Mouse (Mus musculus): Measurements from ENCODE around the gene Traf3ip3. TPM values are rescaled to one million over a fixed set of nuclear protein-coding genes. Genes with fewer than 3 reads are reported as not detected.

Gene Traf3ip3
- total and polyA plus RNA-seq, 3 experiments = 5.2 to 9.7 TPM; not detected in 1

DNA sequence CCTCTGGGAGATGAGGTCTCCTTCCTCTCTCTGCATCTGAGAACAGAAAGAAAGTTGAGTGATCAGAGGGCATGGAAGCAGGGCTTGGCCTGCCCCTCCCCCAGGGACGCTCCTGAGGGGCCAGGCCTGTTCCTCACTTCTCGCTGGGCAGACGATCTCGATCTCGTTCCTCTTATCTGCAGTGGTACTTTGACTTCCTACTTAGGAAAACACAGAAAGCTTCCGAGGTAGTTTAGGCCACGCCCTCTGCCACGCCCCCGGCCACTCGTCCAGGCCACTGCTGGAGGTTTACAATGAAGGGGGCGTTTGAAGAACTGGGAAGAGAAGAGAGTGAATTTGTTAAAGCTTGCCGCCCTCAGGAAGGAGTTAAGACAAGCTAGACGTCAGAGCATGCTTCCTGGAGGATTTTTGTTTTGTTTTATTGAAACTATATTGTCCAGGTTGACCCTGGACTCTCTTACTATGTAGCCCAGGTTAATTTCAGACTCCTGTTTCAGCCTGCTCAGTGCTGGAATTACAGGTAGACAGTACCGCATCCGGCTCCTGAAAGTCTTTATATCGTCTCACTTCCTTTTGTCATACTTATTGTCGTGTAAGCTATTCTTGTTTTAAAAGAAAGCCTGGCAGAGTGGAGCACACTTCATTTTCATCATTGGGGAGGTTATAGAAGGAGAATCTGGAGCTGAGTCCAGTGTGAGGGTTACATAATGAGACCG, 41.0 kb downstream of the Traf3ip3 start (continued):
- TF ChIP-seq JUND (IDR thresholded peaks at IDR 0.05; ENCODE audit: low read depth, low read length) (no peak), RAD21 (IDR thresholded peaks at IDR 0.05; ENCODE audit: low read depth, low read length) (no peak), MYB (IDR thresholded peaks at IDR 0.05; ENCODE audit: low read depth, low read length) (no peak), CTCF (IDR thresholded peaks at IDR 0.05 in 2 of 3, conservative IDR thresholded peaks at IDR 0.05 in 1 of 3; ENCODE audit: control insufficient read depth in 1 of 3, insufficient read depth in 1 of 3, low read depth in 2 of 3, low read length in 3 of 3, poor library complexity in 1 of 3, severe bottlenecking in 1 of 3) (no peak), E2F4 (IDR thresholded peaks at IDR 0.05; ENCODE audit: borderline replicate concordance, low read depth, low read length) (no peak), POLR2AphosphoS5 (IDR thresholded peaks at IDR 0.05; ENCODE audit: borderline replicate concordance, low read depth, low read length) (no peak), USF2 (IDR thresholded peaks at IDR 0.05; ENCODE audit: borderline replicate concordance in 1 of 2, insufficient read depth in 1 of 2, low read depth in 1 of 2, low read length in 2 of 2) (no peak), CHD1 (IDR thresholded peaks at IDR 0.05; ENCODE audit: low read depth, low read length) (no peak), GATA1 (IDR thresholded peaks at IDR 0.05; ENCODE audit: low read depth, low read length) (peak; percentile 73; the same call in 1 of the 2 replicates), ZKSCAN1 (IDR thresholded peaks at IDR 0.05; ENCODE audit: low read depth, low read length) (no peak), ZC3H11A (IDR thresholded peaks at IDR 0.05; ENCODE audit: low read depth, low read length) (no peak), POLR2A (IDR thresholded peaks at IDR 0.05; ENCODE audit: control insufficient read depth in 1 of 2, insufficient read depth in 1 of 2, low read depth in 1 of 2, low read length in 2 of 2, poor library complexity in 1 of 2) (peak in 1 of 2 experiments; percentile 37; a peak in 1 of 4 replicates), ETS1 (IDR thresholded peaks at IDR 0.05; ENCODE audit: low read depth, low read length) (peak; percentile 64), MAX (IDR thresholded peaks at IDR 0.05; ENCODE audit: low read length) (no peak), HCFC1 (IDR thresholded peaks at IDR 0.05; ENCODE audit: low read depth, low read length) (peak; percentile 63; the same call in 1 of the 2 replicates), CHD2 (IDR thresholded peaks at IDR 0.05; ENCODE audit: low read length) (peak; percentile 65), ZMIZ1 (IDR thresholded peaks at IDR 0.05; ENCODE audit: low read depth, low read length) (no peak), ZNF384 (IDR thresholded peaks at IDR 0.05; ENCODE audit: low read depth, low read length) (no peak), TCF12 (IDR thresholded peaks at IDR 0.05; ENCODE audit: low read depth, low read length) (0 out of 2 replicates have a peak, but pooled peaks have one; percentile 32)

DNA sequence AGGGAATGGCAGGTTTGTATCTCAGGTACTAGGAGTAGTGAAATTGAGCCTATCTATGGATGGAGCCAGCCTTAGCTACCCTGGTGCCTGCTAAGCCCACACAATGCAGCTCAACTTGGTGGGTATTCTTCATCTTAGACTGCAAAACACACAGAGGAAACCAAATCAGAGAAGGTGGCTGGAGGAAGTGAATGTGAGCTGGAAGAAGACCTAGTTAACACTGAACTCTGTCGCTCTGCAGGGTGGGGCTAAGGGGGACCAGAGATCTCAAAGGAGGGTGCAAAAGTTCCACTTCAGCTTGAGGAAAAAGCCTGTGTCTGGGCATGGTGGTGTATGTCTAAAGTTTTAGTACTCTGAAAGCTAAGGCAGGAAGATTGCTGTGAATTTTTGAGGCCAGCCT, 41.9 kb downstream of the Traf3ip3 start:
- peaks cover 0 to 16% of the 10 kb centered on the region in 2 experiments; a peak in 2 of 4 replicates for H3K4me1 ChIP-seq (ENCODE audit: control insufficient read depth in 1 of 2, insufficient read depth in 2 of 2, low read length in 2 of 2)
- H3K79me2 ChIP-seq (ENCODE audit: control insufficient read depth, insufficient read depth, low read length, poor library complexity) = no peaks in the 10 kb centered on the region
- no peaks in the 10 kb centered on the region for H3K9me3 ChIP-seq (replicated peaks; ENCODE audit: insufficient read depth, low read length)
- peak overlapping the region; percentile 38 to 51 for H3K4me3 ChIP-seq (ENCODE audit: control insufficient read depth in 1 of 2, insufficient read depth in 1 of 2, low read depth in 2 of 2, low read length in 2 of 2)
- DNase-seq (ENCODE audit: low read depth, low spot score) = peak; percentile 25
- TF ChIP-seq CTCF (IDR thresholded peaks at IDR 0.05 in 2 of 3, conservative IDR thresholded peaks at IDR 0.05 in 1 of 3; ENCODE audit: control insufficient read depth in 1 of 3, insufficient read depth in 1 of 3, low read depth in 2 of 3, low read length in 3 of 3, poor library complexity in 1 of 3, severe bottlenecking in 1 of 3) = no peak
- TF ChIP-seq CHD1 (IDR thresholded peaks at IDR 0.05; ENCODE audit: low read depth, low read length) = no peak
- no peak for TF ChIP-seq RAD21 (IDR thresholded peaks at IDR 0.05; ENCODE audit: low read depth, low read length)
- TF ChIP-seq UBTF (IDR thresholded peaks at IDR 0.05; ENCODE audit: borderline replicate concordance, insufficient read depth, low read depth, low read length) = no peak
- no peak for TF ChIP-seq ZNF384 (IDR thresholded peaks at IDR 0.05; ENCODE audit: low read depth, low read length)
- no peak for TF ChIP-seq CHD2 (IDR thresholded peaks at IDR 0.05; ENCODE audit: low read length)
- no peak for TF ChIP-seq POLR2AphosphoS5 (IDR thresholded peaks at IDR 0.05; ENCODE audit: borderline replicate concordance, low read depth, low read length)
- no peak for TF ChIP-seq USF1 (IDR thresholded peaks at IDR 0.05; ENCODE audit: low read depth, low read length)
- TF ChIP-seq ELF1 (IDR thresholded peaks at IDR 0.05; ENCODE audit: low read depth, low read length) = no peak
- no peak for TF ChIP-seq NRF1 (IDR thresholded peaks at IDR 0.05; ENCODE audit: insufficient read depth, low read depth, low read length, poor library complexity, severe bottlenecking)
- no peak for TF ChIP-seq HCFC1 (IDR thresholded peaks at IDR 0.05; ENCODE audit: low read depth, low read length)
- no peak for TF ChIP-seq ETS1 (IDR thresholded peaks at IDR 0.05; ENCODE audit: low read depth, low read length)
- TF ChIP-seq MEF2A (IDR thresholded peaks at IDR 0.05; ENCODE audit: extremely low read depth, insufficient replicate concordance, low read depth, low read length, poor library complexity, severe bottlenecking) = no peak
- TF ChIP-seq TAL1 (IDR thresholded peaks at IDR 0.05; ENCODE audit: low read length) = no peak
- TF ChIP-seq RCOR1 (IDR thresholded peaks at IDR 0.05; ENCODE audit: low read depth, low read length) = no peak
- no peak for TF ChIP-seq USF2 (IDR thresholded peaks at IDR 0.05; ENCODE audit: borderline replicate concordance in 1 of 2, insufficient read depth in 1 of 2, low read depth in 1 of 2, low read length in 2 of 2)
- no peak for TF ChIP-seq MXI1 (IDR thresholded peaks at IDR 0.05; ENCODE audit: low read depth, low read length)
- no peak for TF ChIP-seq KAT2A (conservative IDR thresholded peaks at IDR 0.05; ENCODE audit: low read depth, low read length)
- no peak for TF ChIP-seq MAZ (IDR thresholded peaks at IDR 0.05; ENCODE audit: low read depth, low read length)
- TF ChIP-seq MYB (IDR thresholded peaks at IDR 0.05; ENCODE audit: low read depth, low read length) = no peak
- no peak overlapping the region for H3K27ac ChIP-seq (ENCODE audit: control insufficient read depth, low read depth, low read length)
- peak overlapping the region; percentile 58 for H3K9ac ChIP-seq (ENCODE audit: control insufficient read depth, low read depth, low read length, poor library complexity, severe bottlenecking)
- peaks cover 0 to 18% of the 10 kb centered on the region in 2 experiments; a peak in 2 of 4 replicates for H3K36me3 ChIP-seq (ENCODE audit: control insufficient read depth in 1 of 2, insufficient read depth in 2 of 2, low read length in 2 of 2)
- H3K27me3 ChIP-seq (ENCODE audit: control insufficient read depth in 1 of 2, insufficient read depth in 2 of 2, low read length in 2 of 2) = peaks cover 0 to 3% of the 10 kb centered on the region in 2 experiments; a peak in 1 of 4 replicates

Data from MEL (cell line).